Mouse (Mus musculus) embryonic facial prominence, embryonic 12.5 days (tissue): ENCODE measurements around the gene Sh3d19. TPM values are rescaled to one million over a fixed set of nuclear protein-coding genes. Genes with fewer than 3 reads are reported as not detected.

Experiments
- ATAC-seq: fragments of 200-750 bp; cut with Nextera tagmentation; 2 replicates; pipeline ENCODE4 v1.8.0; 2017; ENCODE audit not compliant: insufficient number of reproducible peaks, insufficient read depth, low FRiP score, low TSS enrichment
- H3K27ac ChIP-seq: fragments of 300-500 bp; sonication (generic); 2 replicates; pipeline ENCODE4 v1.5.1; 2016; ENCODE audit warnings: mild to moderate bottlenecking
- H3K27me3 ChIP-seq: fragments of 300-500 bp; sonication (generic); 2 replicates; pipeline ENCODE4 v1.6.1; 2016; ENCODE audit warnings: mild to moderate bottlenecking, moderate library complexity
- H3K36me3 ChIP-seq: fragments of 300-500 bp; sonication (generic); 2 replicates; pipeline ENCODE4 v1.6.1; 2016; ENCODE audit warnings: mild to moderate bottlenecking
- H3K4me1 ChIP-seq: fragments of 300-500 bp; sonication (generic); 2 replicates; pipeline ENCODE4 v1.6.1; 2016
- H3K4me2 ChIP-seq: fragments of 300-500 bp; sonication (generic); replicated peaks from 2 replicates; pipeline ENCODE4 v1.6.1; 2016; ENCODE audit warnings: mild to moderate bottlenecking, moderate library complexity
- H3K4me3 ChIP-seq: fragments of 300-500 bp; sonication (generic); 2 replicates; pipeline ENCODE4 v1.5.1; 2016; ENCODE audit warnings: mild to moderate bottlenecking
- H3K9ac ChIP-seq: fragments of 300-500 bp; sonication (generic); 2 replicates; pipeline ENCODE4 v1.6.1; 2016; ENCODE audit warnings: mild to moderate bottlenecking, moderate library complexity
- H3K9me3 ChIP-seq: fragments of 300-500 bp; sonication (generic); 2 replicates; pipeline ENCODE4 v1.6.1; 2016; ENCODE audit warnings: mild to moderate bottlenecking, moderate library complexity
- WGBS: fragments of 180-500 bp; shearing (Covaris S2); methylation state at CpG from one replicate; pipeline ENCODE4 v1.1.7; 2016; 5-methylcytosine and 5-hydroxymethylcytosine counted together
- polyA plus RNA-seq: library from polyadenylated mRNA; unstranded; fragments of >200 nt; fragmentation: Nextera tagmentation; extraction: Ambion mirVana; gene quantifications from 2 replicates; pipeline ENCODE4 v1.2.1, GENCODE M21; 2016

Sh3d19 gene
- polyA plus RNA-seq, 1 experiment from 2014 or later, result 24.5 TPM

DNA sequence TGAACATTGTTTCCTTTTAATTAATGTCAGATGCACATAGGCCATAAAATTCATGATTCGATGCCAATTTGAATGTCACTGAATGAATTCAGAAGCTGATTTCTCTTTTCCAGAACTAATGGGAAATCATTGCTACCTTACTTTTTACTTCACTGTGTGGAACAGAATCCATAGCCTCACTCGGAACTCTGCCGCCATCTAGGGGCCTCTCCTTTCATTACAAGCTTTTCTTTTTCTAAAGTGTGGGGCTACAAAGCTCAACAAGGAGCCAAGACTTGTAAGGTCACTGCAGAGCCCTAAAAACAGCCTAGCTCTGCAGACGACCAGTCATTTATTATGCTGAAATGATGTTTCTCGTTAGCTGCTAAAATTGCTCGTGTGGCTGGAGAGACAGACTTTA is 158.8 kb downstream of the Sh3d19 start:
- 13% methylated on average over 6 of the region's 6 CpGs for WGBS
- Histone ChIP-seq H3K4me3 (no peak overlapping the region), H3K4me1 (0 out of 2 replicates have a peak, but pooled peaks cover 5% of the 10 kb centered on the region)

DNA sequence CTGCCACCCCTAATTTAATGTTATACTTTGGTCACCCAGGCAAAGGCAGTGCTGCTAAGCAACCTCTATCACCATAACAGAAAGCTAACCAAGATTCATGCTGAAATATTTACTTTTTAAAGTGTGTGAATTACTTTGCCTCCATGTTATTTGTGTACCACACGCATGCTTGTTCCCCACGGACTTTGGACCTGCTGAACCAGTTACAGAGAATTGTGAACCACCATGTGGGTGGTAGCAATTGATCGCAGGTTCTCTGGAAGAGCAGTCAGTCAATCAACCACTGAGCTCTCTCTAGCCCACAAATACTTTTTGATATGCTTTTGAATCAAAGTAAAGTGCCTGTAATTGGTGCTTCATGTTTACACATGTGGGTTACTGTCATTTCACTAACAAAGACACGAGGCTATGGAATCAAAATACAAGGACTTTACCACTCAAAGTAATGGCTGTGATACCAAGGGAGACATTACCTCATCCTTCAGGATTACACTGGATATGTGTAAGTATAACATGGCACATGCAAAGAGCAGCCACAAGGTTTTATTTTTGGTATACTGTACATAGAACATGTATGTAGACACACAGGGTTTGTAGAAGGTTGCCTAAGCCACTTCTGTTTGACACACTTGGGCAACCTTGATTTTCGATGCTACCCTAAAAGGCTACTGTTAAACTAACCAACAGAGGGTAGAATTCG is 164.2 kb downstream of the Sh3d19 start:
- H3K27me3 ChIP-seq, result no peaks in the 10 kb centered on the region
- peaks cover 42% of the 10 kb centered on the region for H3K36me3 ChIP-seq
- ATAC-seq, result no peak
- 92% methylated on average over 6 of the region's 6 CpGs for WGBS
- no peak overlapping the region for H3K4me2 ChIP-seq
- no peak overlapping the region for H3K4me3 ChIP-seq
- no peaks in the 10 kb centered on the region for H3K4me1 ChIP-seq
- no peak overlapping the region for H3K9ac ChIP-seq
- no peaks in the 10 kb centered on the region for H3K9me3 ChIP-seq
- H3K27ac ChIP-seq, result no peak overlapping the region

More for the DNA sequence above, 158.8 kb downstream of the Sh3d19 start:
- no peaks in the 10 kb centered on the region for H3K27me3 ChIP-seq
- H3K9me3 ChIP-seq, result no peaks in the 10 kb centered on the region
- no peak overlapping the region for H3K27ac ChIP-seq
- peaks cover 7% of the 10 kb centered on the region; the same call in 1 of the 2 replicates for H3K36me3 ChIP-seq
- no peak overlapping the region for H3K4me2 ChIP-seq
- no peak overlapping the region for H3K9ac ChIP-seq
- no peak for ATAC-seq

DNA sequence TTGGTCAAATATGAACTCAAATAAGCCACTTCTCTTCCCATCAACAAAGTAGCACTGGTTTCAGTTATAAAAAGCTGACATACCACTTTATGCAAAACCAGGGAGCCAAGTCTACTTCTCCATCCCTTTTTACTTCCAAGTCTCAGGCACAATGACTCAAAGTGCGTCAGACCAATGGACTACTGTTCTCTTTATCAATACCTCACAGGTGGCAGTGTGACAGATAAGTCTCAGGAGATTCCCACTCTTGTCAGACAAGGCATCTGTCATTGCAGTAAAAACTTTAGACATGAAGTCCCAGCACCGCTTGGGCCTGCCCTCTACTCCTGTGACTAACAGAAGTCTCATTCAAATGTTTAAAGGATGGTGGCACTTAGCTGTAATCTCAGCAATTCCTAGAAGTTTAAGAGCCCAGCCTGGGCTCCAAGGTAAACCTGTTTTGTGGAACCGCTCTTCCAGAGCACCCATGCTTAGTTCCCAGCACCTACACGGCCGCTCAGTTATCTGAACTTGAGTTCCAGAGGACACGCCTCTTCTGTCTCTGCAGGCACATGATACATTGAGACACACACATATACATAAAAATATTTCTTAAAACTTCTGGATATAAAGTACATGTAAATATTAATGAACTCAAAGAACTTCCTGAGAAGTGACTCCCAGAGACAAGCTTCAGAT is 165.1 kb downstream of the Sh3d19 start:
- ATAC-seq, result no peak
- peaks cover 51% of the 10 kb centered on the region for H3K36me3 ChIP-seq

DNA sequence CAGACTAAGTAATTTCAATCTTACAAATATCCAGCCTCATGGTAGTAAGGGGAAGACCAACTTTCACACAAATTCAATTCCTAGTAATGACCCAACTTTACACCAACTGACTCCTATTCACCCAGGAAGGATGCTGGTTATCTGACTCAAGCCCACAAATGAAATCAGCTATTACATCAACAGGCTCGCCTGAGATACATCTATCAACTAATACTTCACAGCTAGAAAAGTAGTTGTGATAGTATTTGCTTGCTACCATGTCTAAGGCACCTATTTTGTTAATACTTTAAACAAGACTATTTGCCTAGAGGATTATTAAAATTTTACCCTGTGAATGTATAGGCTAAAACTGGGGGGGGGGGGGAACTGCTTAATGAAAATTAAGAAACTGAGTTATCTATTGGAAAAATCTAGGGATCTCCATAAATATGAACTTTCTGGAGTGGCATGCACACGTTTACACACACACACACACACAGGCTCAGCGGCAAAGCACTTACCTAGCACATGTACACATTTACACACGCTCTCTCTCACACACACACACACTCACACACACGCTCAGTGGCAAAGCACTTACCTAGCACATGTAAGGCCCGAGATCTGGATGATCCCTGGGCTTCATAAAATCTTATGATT is 166.1 kb downstream of the Sh3d19 start:
- H3K9me3 ChIP-seq, result no peaks in the 10 kb centered on the region
- no peak overlapping the region for H3K9ac ChIP-seq
- no peak overlapping the region for H3K27ac ChIP-seq
- 91% methylated on average over 6 of the region's 6 CpGs for WGBS
- no peak for ATAC-seq
- peaks cover 13% of the 10 kb centered on the region for H3K4me1 ChIP-seq
- peaks cover 52% of the 10 kb centered on the region for H3K36me3 ChIP-seq
- no peak overlapping the region for H3K4me2 ChIP-seq
- H3K4me3 ChIP-seq, result no peak overlapping the region
- no peaks in the 10 kb centered on the region for H3K27me3 ChIP-seq

More for the DNA sequence above, 165.1 kb downstream of the Sh3d19 start:
- Histone ChIP-seq H3K27ac (no peak overlapping the region), H3K4me2 (no peak overlapping the region), H3K27me3 (no peaks in the 10 kb centered on the region), H3K9me3 (no peaks in the 10 kb centered on the region), H3K4me3 (no peak overlapping the region), H3K4me1 (peaks cover 8% of the 10 kb centered on the region), H3K9ac (no peak overlapping the region)
- 87% methylated on average over 6 of the region's 6 CpGs for WGBS

DNA sequence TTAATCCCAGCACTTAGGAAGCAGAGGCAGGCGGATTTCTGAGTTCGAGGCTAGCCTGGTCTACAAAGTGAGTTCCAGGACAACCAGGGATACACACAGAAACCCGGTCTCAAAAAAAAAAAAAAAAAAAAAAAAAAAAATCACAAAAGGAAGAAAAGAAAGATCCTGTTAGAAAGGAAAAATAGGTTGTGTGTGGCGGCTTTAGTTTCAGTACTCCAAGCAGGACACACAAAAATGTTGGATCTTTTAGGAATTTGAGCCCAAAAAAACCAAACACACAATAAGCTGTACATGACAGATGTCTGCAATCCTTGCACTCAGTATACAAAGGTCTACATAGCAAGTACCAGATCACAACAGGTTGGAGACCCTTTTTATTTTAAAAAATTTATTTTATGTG is 168.8 kb downstream of the Sh3d19 start:
- H3K36me3 ChIP-seq, result peaks cover 52% of the 10 kb centered on the region
- no peak overlapping the region for H3K9ac ChIP-seq
- H3K27me3 ChIP-seq, result no peaks in the 10 kb centered on the region
- no peak for ATAC-seq
- peaks cover 20% of the 10 kb centered on the region for H3K4me1 ChIP-seq
- H3K4me2 ChIP-seq, result no peak overlapping the region
- 89% methylated on average over 4 of the region's 4 CpGs for WGBS
- H3K4me3 ChIP-seq, result no peak overlapping the region
- no peak overlapping the region for H3K27ac ChIP-seq
- no peaks in the 10 kb centered on the region for H3K9me3 ChIP-seq

DNA sequence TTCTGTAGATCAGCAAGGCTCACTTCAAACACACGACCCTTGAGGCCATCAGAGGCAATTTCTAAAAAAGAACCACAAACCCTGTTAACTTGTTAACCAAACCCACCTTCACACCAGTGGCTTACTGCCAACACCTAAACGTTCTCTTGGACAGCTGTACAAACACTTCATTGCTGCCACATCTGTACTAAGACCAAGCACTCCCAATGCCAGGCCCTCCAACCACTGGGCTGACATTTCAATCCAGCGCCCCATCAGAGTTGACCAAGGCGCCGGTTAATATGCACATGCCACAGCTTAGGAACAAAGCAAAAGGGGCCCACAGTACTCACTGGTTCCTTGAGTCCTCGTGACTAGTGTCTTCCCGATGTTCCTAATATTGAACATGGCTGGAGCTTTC is 170.5 kb downstream of the Sh3d19 start:
- H3K36me3 ChIP-seq, result peaks cover 41% of the 10 kb centered on the region
- H3K4me3 ChIP-seq, result peak overlapping the region; percentile 92
- no peaks in the 10 kb centered on the region for H3K27me3 ChIP-seq
- no peaks in the 10 kb centered on the region for H3K9me3 ChIP-seq
- peak overlapping the region; percentile 89 for H3K4me2 ChIP-seq
- H3K9ac ChIP-seq, result peak overlapping the region; percentile 94
- no peak overlapping the region; the same call in 1 of the 2 replicates for H3K27ac ChIP-seq
- H3K4me1 ChIP-seq, result peaks cover 20% of the 10 kb centered on the region
- WGBS, result 13% methylated on average over 7 of the region's 7 CpGs
- no peak for ATAC-seq

DNA sequence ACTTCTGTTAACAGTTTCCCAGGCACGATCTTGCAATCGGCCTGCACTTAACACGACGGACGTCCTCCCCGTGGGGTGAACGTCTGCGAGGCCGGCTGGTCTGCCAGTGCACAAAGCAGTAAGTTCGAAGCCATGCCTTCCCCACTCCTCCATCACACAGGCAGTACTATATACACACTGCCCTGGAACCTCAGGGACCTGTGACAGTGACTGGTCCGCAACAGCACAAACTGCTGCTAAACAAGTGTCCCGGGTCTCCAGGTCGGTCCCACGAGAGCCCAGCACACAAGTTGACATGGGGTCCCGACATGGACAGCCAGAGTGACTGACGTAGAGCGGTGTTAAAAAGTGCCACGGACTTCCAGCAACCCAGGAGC is 171.0 kb downstream of the Sh3d19 start:
- H3K4me3 ChIP-seq, result peak overlapping the region; percentile 92
- H3K9me3 ChIP-seq, result no peaks in the 10 kb centered on the region
- H3K27ac ChIP-seq, result peak overlapping the region; percentile 91
- WGBS, result under 1% methylated on average over 18 of the region's 18 CpGs
- ATAC-seq, result peak; percentile 12; the same call in 1 of the 2 replicates
- H3K4me1 ChIP-seq, result peaks cover 20% of the 10 kb centered on the region
- H3K9ac ChIP-seq, result peak overlapping the region; percentile 94
- H3K36me3 ChIP-seq, result peaks cover 40% of the 10 kb centered on the region
- peak overlapping the region; percentile 89 for H3K4me2 ChIP-seq
- no peaks in the 10 kb centered on the region for H3K27me3 ChIP-seq

DNA sequence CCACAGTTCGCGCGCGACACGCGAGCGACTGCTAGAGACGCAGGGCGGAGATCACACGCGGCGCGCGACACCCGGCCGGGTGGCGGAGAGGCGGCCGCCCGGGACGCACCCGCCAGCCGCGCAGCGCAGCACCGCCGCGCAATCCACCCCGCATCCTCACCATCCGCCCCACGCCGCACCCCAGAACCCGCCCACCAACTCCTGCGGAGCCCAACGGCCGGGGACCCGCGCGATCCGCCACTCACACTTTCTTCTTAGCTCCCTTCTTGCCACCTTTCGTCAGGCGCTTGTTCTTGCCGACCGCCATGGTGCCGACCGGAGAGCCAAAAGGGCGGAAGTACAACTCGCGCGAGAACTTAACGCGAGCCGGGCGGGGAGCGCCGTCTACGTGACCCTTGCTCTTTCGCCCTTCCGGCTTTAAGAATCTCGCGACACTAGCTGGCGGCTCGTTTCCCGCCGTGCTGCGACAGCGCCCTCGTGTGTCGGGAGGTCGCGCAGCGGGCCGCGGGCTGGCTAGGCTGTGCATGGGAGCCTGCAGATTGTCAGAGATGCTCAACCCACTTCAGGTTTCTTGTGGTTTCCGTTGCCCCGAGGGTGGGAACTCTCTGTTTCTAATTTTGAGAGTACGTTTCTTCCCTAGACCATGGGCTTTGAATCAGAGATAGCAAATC is 171.5 kb downstream of the Sh3d19 start, which contains the start of gene Rps3a1:
Gene Rps3a1, minus strand, starts transcription at position 440 of the 671 bp plus-strand sequence.
- Histone ChIP-seq H3K4me2 (peak within 1 kb of the TSS; percentile 89), H3K4me1 (peaks cover 20% of the 10 kb centered on the region), H3K9ac (peak within 1 kb of the TSS; percentile 94), H3K27me3 (no peaks in the 10 kb centered on the region), H3K36me3 (peaks cover 35% of the 10 kb centered on the region), H3K9me3 (no peaks in the 10 kb centered on the region), H3K4me3 (peak within 1 kb of the TSS; percentile 92), H3K27ac (peak within 1 kb of the TSS; percentile 91)
- WGBS, result under 1% methylated on average over 77 of the region's 77 CpGs
- peak; percentile 94 for ATAC-seq

DNA sequence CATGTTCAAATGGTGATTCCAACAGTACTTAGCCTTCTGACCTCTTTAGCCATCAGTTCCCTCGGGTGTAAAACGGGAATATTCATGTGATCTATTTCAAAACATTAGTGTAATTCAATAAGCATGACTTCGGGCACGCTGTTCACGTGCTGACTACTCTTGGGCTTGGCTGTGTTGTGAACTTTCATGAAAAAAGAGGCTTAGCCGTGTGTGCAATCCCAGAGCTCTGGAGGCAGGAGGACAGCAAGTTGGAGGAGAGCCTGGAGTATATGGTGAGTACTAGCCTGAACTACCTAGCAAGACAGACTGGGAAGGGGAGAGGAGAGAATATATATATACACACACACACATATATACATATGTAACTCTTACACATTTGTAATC is 172.0 kb downstream of the Sh3d19 start:
- peak; percentile 42 for ATAC-seq
- H3K27ac ChIP-seq, result peak overlapping the region; percentile 91
- no peaks in the 10 kb centered on the region for H3K27me3 ChIP-seq
- H3K4me3 ChIP-seq, result peak overlapping the region; percentile 92
- WGBS, result 6% methylated on average over 6 of the region's 6 CpGs
- peaks cover 20% of the 10 kb centered on the region for H3K4me1 ChIP-seq
- no peak overlapping the region for H3K9ac ChIP-seq
- peaks cover 30% of the 10 kb centered on the region for H3K36me3 ChIP-seq
- H3K4me2 ChIP-seq, result peak overlapping the region; percentile 40
- H3K9me3 ChIP-seq, result no peaks in the 10 kb centered on the region

DNA sequence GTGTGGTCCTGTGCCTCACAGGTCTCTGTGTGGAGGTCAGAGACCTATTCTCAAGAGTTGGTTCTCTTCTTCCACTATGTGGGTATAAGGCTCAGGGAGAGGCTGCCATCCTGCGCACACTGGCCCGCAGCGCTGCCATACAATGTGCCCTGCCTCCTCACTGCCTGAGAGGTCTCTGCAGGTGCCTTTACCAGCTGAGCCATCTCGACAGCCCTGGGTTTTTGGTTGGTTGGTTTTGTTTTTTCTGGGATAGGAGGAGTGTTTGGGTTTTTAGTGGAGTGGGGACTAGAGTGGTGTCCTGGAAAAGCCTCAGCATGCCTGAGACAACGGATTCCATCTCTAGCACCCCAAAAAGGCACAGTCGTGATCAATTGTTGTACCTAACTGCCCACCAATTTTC is 172.4 kb downstream of the Sh3d19 start:
- no peak for ATAC-seq
- H3K9ac ChIP-seq, result no peak overlapping the region
- WGBS, result 79% methylated on average over 6 of the region's 6 CpGs
- H3K36me3 ChIP-seq, result peaks cover 26% of the 10 kb centered on the region
- H3K4me3 ChIP-seq, result no peak overlapping the region
- no peaks in the 10 kb centered on the region for H3K27me3 ChIP-seq
- peak overlapping the region; percentile 91 for H3K27ac ChIP-seq
- peak overlapping the region; percentile 40; the same call in 1 of the 2 replicates for H3K4me2 ChIP-seq
- peaks cover 20% of the 10 kb centered on the region for H3K4me1 ChIP-seq
- H3K9me3 ChIP-seq, result no peaks in the 10 kb centered on the region

DNA sequence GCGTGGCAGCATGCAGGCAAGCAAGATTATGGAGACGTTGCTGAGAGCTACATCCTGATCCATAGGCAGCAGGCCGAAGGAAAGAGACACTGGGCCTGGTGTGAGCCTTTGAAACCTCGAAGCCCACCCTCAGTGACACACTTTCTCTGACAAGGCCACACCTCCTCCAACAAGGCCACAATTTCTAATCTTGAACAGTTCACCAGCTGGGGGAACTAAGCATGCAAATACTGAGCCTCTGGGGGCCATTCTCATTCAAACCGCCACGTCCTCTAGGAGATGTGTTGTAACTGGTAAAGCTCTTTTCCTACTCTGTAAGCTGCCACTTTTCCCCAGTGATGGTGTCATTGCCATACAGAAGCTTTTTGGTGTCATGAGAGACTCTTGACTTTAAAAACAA is 178.2 kb downstream of the Sh3d19 start:
- Histone ChIP-seq H3K4me2 (no peak overlapping the region), H3K4me1 (peaks cover 13% of the 10 kb centered on the region; the same call in 1 of the 2 replicates), H3K36me3 (no peaks in the 10 kb centered on the region), H3K27ac (no peak overlapping the region), H3K9me3 (no peaks in the 10 kb centered on the region), H3K27me3 (no peaks in the 10 kb centered on the region), H3K4me3 (no peak overlapping the region), H3K9ac (no peak overlapping the region)
- WGBS, result 72% methylated on average over 6 of the region's 6 CpGs
- no peak for ATAC-seq
